Mouse (Mus musculus): Measurements from ENCODE around the gene Lax1. TPM values are rescaled to one million over a fixed set of nuclear protein-coding genes. Genes with fewer than 3 reads are reported as not detected.

Lax1 gene
- total and polyA plus RNA-seq, 2 experiments from 2014 or later, result 0.15 TPM

GRCm38 (mm10) chr1:133650288-133651055, 39.4 kb downstream of the Lax1 start:
- Histone ChIP-seq H3K36me3 (replicated peaks; ENCODE audit: control insufficient read depth, insufficient read depth, low read length) (peaks cover 35% of the 10 kb centered on the region), H3K4me1 (ENCODE audit: control insufficient read depth, insufficient read depth) (no peaks in the 10 kb centered on the region), H3K27me3 (ENCODE audit: control insufficient read depth, insufficient read depth, low read length) (no peaks in the 10 kb centered on the region), H3K4me2 (ENCODE audit: low read depth, low read length) (no peak overlapping the region), H3K9ac (replicated peaks; ENCODE audit: low read depth, low read length) (no peak overlapping the region), H3K9me3 (replicated peaks; ENCODE audit: control insufficient read depth, low read length) (no peaks in the 10 kb centered on the region), H3K27ac (ENCODE audit: low read depth) (no peak overlapping the region), H3K4me3 (ENCODE audit: low read depth, low read length) (no peak overlapping the region)
- ATAC-seq (ENCODE audit: insufficient read depth, low read depth), result no peak
- no peak for TF ChIP-seq CTCF (IDR thresholded peaks at IDR 0.05; ENCODE audit: low read depth)
- 90% methylated on average over 7 of the region's 7 CpGs for WGBS
- no peak for DNase-seq (ENCODE audit: low spot score)

GRCm38 (mm10) chr1:133645652-133646051, 44.3 kb downstream of the Lax1 start:
- DNase-seq (ENCODE audit: low spot score) (no peak), ATAC-seq (ENCODE audit: insufficient read depth, low read depth) (no peak)
- Histone ChIP-seq H3K4me3 (ENCODE audit: low read depth, low read length) (no peak overlapping the region), H3K9me3 (replicated peaks; ENCODE audit: control insufficient read depth, low read length) (no peaks in the 10 kb centered on the region), H3K27ac (ENCODE audit: low read depth) (no peak overlapping the region), H3K4me2 (ENCODE audit: low read depth, low read length) (no peak overlapping the region), H3K27me3 (ENCODE audit: control insufficient read depth, insufficient read depth, low read length) (no peaks in the 10 kb centered on the region), H3K4me1 (ENCODE audit: control insufficient read depth, insufficient read depth) (no peaks in the 10 kb centered on the region), H3K9ac (replicated peaks; ENCODE audit: low read depth, low read length) (no peak overlapping the region), H3K36me3 (replicated peaks; ENCODE audit: control insufficient read depth, insufficient read depth, low read length) (peaks cover 66% of the 10 kb centered on the region)
- no peak for TF ChIP-seq CTCF (IDR thresholded peaks at IDR 0.05; ENCODE audit: low read depth)
- no peak for TF ChIP-seq EP300 (IDR thresholded peaks at IDR 0.05; ENCODE audit: low read depth)
- WGBS, result 88% methylated on average over 5 of the region's 5 CpGs

- no peaks in the 10 kb centered on the region for H3K4me1 ChIP-seq (ENCODE audit: control insufficient read depth, insufficient read depth)
- WGBS, result 90% methylated on average over 2 of the region's 2 CpGs
- no peaks in the 10 kb centered on the region for H3K9me3 ChIP-seq (replicated peaks; ENCODE audit: control insufficient read depth, low read length)
- no peak overlapping the region for H3K4me3 ChIP-seq (ENCODE audit: low read depth, low read length)
- DNase-seq (ENCODE audit: low spot score), result no peak
- H3K4me2 ChIP-seq (ENCODE audit: low read depth, low read length), result no peak overlapping the region
- H3K9ac ChIP-seq (replicated peaks; ENCODE audit: low read depth, low read length), result no peak overlapping the region
- ATAC-seq (ENCODE audit: insufficient read depth, low read depth), result no peak
- no peaks in the 10 kb centered on the region for H3K27me3 ChIP-seq (ENCODE audit: control insufficient read depth, insufficient read depth, low read length)
- peaks cover 97% of the 10 kb centered on the region for H3K36me3 ChIP-seq (replicated peaks; ENCODE audit: control insufficient read depth, insufficient read depth, low read length)
- TF ChIP-seq EP300 (IDR thresholded peaks at IDR 0.05; ENCODE audit: low read depth), result no peak
- TF ChIP-seq CTCF (IDR thresholded peaks at IDR 0.05; ENCODE audit: low read depth), result no peak
- no peak overlapping the region for H3K27ac ChIP-seq (ENCODE audit: low read depth)
These were observed 48.7 kb downstream of the Lax1 start for GRCm38 (mm10) chr1:133641163-133641562.

GRCm38 (mm10) chr1:133638517-133638916, 51.4 kb downstream of the Lax1 start:
- H3K27ac ChIP-seq (ENCODE audit: low read depth), result no peak overlapping the region
- H3K4me3 ChIP-seq (ENCODE audit: low read depth, low read length), result no peak overlapping the region
- H3K4me2 ChIP-seq (ENCODE audit: low read depth, low read length), result no peak overlapping the region
- no peaks in the 10 kb centered on the region for H3K27me3 ChIP-seq (ENCODE audit: control insufficient read depth, insufficient read depth, low read length)
- TF ChIP-seq EP300 (IDR thresholded peaks at IDR 0.05; ENCODE audit: low read depth), result no peak
- no peak overlapping the region for H3K9ac ChIP-seq (replicated peaks; ENCODE audit: low read depth, low read length)
- DNase-seq (ENCODE audit: low spot score) (no peak), ATAC-seq (ENCODE audit: insufficient read depth, low read depth) (no peak)
- peaks cover 94% of the 10 kb centered on the region for H3K36me3 ChIP-seq (replicated peaks; ENCODE audit: control insufficient read depth, insufficient read depth, low read length)
- no peaks in the 10 kb centered on the region for H3K4me1 ChIP-seq (ENCODE audit: control insufficient read depth, insufficient read depth)
- WGBS, result 84% methylated on average over 6 of the region's 6 CpGs
- no peaks in the 10 kb centered on the region for H3K9me3 ChIP-seq (replicated peaks; ENCODE audit: control insufficient read depth, low read length)

GRCm38 (mm10) chr1:133632168-133632567, 57.7 kb downstream of the Lax1 start:
- Histone ChIP-seq H3K36me3 (replicated peaks; ENCODE audit: control insufficient read depth, insufficient read depth, low read length) (peaks cover 89% of the 10 kb centered on the region), H3K27me3 (ENCODE audit: control insufficient read depth, insufficient read depth, low read length) (no peaks in the 10 kb centered on the region), H3K4me3 (ENCODE audit: low read depth, low read length) (no peak overlapping the region), H3K27ac (ENCODE audit: low read depth) (no peak overlapping the region), H3K9me3 (replicated peaks; ENCODE audit: control insufficient read depth, low read length) (no peaks in the 10 kb centered on the region), H3K4me1 (ENCODE audit: control insufficient read depth, insufficient read depth) (no peaks in the 10 kb centered on the region), H3K4me2 (ENCODE audit: low read depth, low read length) (no peak overlapping the region), H3K9ac (replicated peaks; ENCODE audit: low read depth, low read length) (no peak overlapping the region)
- TF ChIP-seq EP300 (IDR thresholded peaks at IDR 0.05; ENCODE audit: low read depth) (no peak), CTCF (IDR thresholded peaks at IDR 0.05; ENCODE audit: low read depth) (peak; percentile 37)
- WGBS, result 87% methylated on average over 2 of the region's 2 CpGs
- ATAC-seq (ENCODE audit: insufficient read depth, low read depth) (no peak), DNase-seq (ENCODE audit: low spot score) (no peak)

Small RNAs within 50 kb of the gene (microRNA-seq; reads per million reads assigned to microRNA genes)
- 2.5 reads per million, percentile 9 among the genes with 10 or more reads in this experiment for gene Mir6903

Other genes with a start within 250 kb of the Lax1 start
- 143 and 157 TPM in 2 replicates for gene Snrpe, start 79.8 kb downstream of the Lax1 start, total RNA-seq (2014; rRNA removed; ENCODE audit: low replicate concordance)
- gene Snrpe, start 79.8 kb downstream of the Lax1 start, polyA plus RNA-seq (2015; fragmentation: Nextera tagmentation; extraction: Ambion mirVana), result 314 and 316 TPM in 2 replicates
- gene Zbed6, start 29.2 kb downstream of the Lax1 start, total RNA-seq (2014; rRNA removed; ENCODE audit: low replicate concordance), result 7.3 and 18.8 TPM in 2 replicates
- gene Zbed6, start 29.2 kb downstream of the Lax1 start, polyA plus RNA-seq (2015; fragmentation: Nextera tagmentation; extraction: Ambion mirVana), result not detected in 2 replicates
- gene Gm38394, start 28.8 kb downstream of the Lax1 start, total RNA-seq (2014; rRNA removed; ENCODE audit: low replicate concordance), result 2.6 and 8.6 TPM in 2 replicates
- gene Gm38394, start 28.8 kb downstream of the Lax1 start, polyA plus RNA-seq (2015; fragmentation: Nextera tagmentation; extraction: Ambion mirVana), result 2.0 and 2.1 TPM in 2 replicates
- 27.8 and 34.5 TPM in 2 replicates for gene Atp2b4, start 110.9 kb upstream of the Lax1 start, total RNA-seq (2014; rRNA removed; ENCODE audit: low replicate concordance)
- 3.9 and 5.0 TPM in 2 replicates for gene Atp2b4, start 110.9 kb upstream of the Lax1 start, polyA plus RNA-seq (2015; fragmentation: Nextera tagmentation; extraction: Ambion mirVana)
- 3.2 TPM in 1 of 2 replicates, not detected in the other for gene Optc, start 217.9 kb upstream of the Lax1 start, total RNA-seq (2014; rRNA removed; ENCODE audit: low replicate concordance)
- 0.07 and 0.11 TPM in 2 replicates for gene Optc, start 217.9 kb upstream of the Lax1 start, polyA plus RNA-seq (2015; fragmentation: Nextera tagmentation; extraction: Ambion mirVana)
- 5.4 and 6.1 TPM in 2 replicates for gene Prelp, start 231.3 kb upstream of the Lax1 start, total RNA-seq (2014; rRNA removed; ENCODE audit: low replicate concordance)
- 6.2 and 6.5 TPM in 2 replicates for gene Prelp, start 231.3 kb upstream of the Lax1 start, polyA plus RNA-seq (2015; fragmentation: Nextera tagmentation; extraction: Ambion mirVana)